Mouse (Mus musculus) heart, embryonic 11.5 days (tissue): ENCODE data around the gene Ankrd39. TPM values are rescaled to one million over a fixed set of nuclear protein-coding genes. Genes with fewer than 3 reads are reported as not detected.

Experiments
- ATAC-seq: fragments of 200-750 bp; cut with Nextera tagmentation; replicated peaks from 2 replicates; pipeline ENCODE4 v1.8.0; 2017; ENCODE audit warnings: moderate library complexity; ENCODE audit not compliant: insufficient number of reproducible peaks, low FRiP score, low TSS enrichment
- H3K27ac ChIP-seq: fragments of 300-500 bp; sonication (generic); 2 replicates; pipeline ENCODE4 v1.5.1; 2014; ENCODE audit warnings: mild to moderate bottlenecking, low read depth, low read length
- H3K27me3 ChIP-seq: fragments of 300-500 bp; sonication (generic); 2 replicates; pipeline ENCODE4 v1.6.1; 2014; ENCODE audit warnings: mild to moderate bottlenecking, low read length, mixed read lengths; ENCODE audit not compliant: control insufficient read depth, insufficient read depth
- H3K36me3 ChIP-seq: fragments of 300-500 bp; sonication (generic); 2 replicates; pipeline ENCODE4 v1.6.1; 2014; ENCODE audit warnings: mild to moderate bottlenecking, low read length, moderate library complexity, mixed read lengths; ENCODE audit not compliant: control insufficient read depth, insufficient read depth
- H3K4me1 ChIP-seq: fragments of 300-500 bp; sonication (generic); 2 replicates; pipeline ENCODE4 v1.6.1; 2014; ENCODE audit warnings: low read length; ENCODE audit not compliant: control insufficient read depth, insufficient read depth
- H3K4me2 ChIP-seq: fragments of 300-500 bp; sonication (generic); 2 replicates; pipeline ENCODE4 v1.6.1; 2014; ENCODE audit warnings: mild to moderate bottlenecking, moderate library complexity
- H3K4me3 ChIP-seq: fragments of 300-500 bp; sonication (generic); 2 replicates; pipeline ENCODE4 v1.5.1; 2014; ENCODE audit warnings: low read depth, low read length
- H3K9ac ChIP-seq: fragments of 300-500 bp; sonication (generic); 2 replicates; pipeline ENCODE4 v1.6.1; 2014; ENCODE audit warnings: mild to moderate bottlenecking, low read depth, low read length, moderate library complexity
- H3K9me3 ChIP-seq: fragments of 300-500 bp; sonication (generic); replicated peaks from 2 replicates; pipeline ENCODE4 v1.6.1; 2016; ENCODE audit warnings: low read length; ENCODE audit not compliant: control insufficient read depth
- WGBS: fragments of 180-500 bp; shearing (Covaris S2); extraction: QIAGEN DNeasy Blood & Tissue Kit; methylation state at CpG from one replicate; pipeline ENCODE4 v1.1.7; 2014; ENCODE audit not compliant: insufficient replicate concordance; 5-methylcytosine and 5-hydroxymethylcytosine counted together
- polyA plus RNA-seq: library from polyadenylated mRNA; unstranded; fragments of >200 nt; fragmentation: Nextera tagmentation; extraction: Ambion mirVana; gene quantifications from 2 replicates; pipeline ENCODE4 v1.2.1, GENCODE M21; 2014

Ankrd39 gene
- polyA plus RNA-seq, 1 experiment from 2014 or later, result 25.1 TPM

GRCm38 (mm10) chr1:36575347-36575746 lies 28.1 kb upstream of the Ankrd39 start:
- H3K9me3 ChIP-seq, result no peaks in the 10 kb centered on the region
- WGBS, result 67% methylated on average over 6 of the region's 6 CpGs
- H3K4me3 ChIP-seq, result no peak overlapping the region
- H3K36me3 ChIP-seq, result no peaks in the 10 kb centered on the region
- no peak overlapping the region for H3K9ac ChIP-seq
- no peak overlapping the region for H3K27ac ChIP-seq
- H3K27me3 ChIP-seq, result no peaks in the 10 kb centered on the region
- peaks cover 33% of the 10 kb centered on the region for H3K4me1 ChIP-seq
- H3K4me2 ChIP-seq, result no peak overlapping the region
- no peak for ATAC-seq

- H3K4me3 ChIP-seq, result no peak overlapping the region
Measured at GRCm38 (mm10) chr1:36574196-36574955, 27.1 kb upstream of the Ankrd39 start.

GRCm38 (mm10) chr1:36573524-36573923 lies 26.3 kb upstream of the Ankrd39 start:
- H3K9me3 ChIP-seq, result no peaks in the 10 kb centered on the region
- no peaks in the 10 kb centered on the region for H3K36me3 ChIP-seq
- WGBS, result 77% methylated on average over 8 of the region's 8 CpGs
- H3K9ac ChIP-seq, result no peak overlapping the region
- ATAC-seq, result no peak
- H3K27me3 ChIP-seq, result no peaks in the 10 kb centered on the region
- no peak overlapping the region for H3K4me3 ChIP-seq
- no peak overlapping the region for H3K27ac ChIP-seq
- no peak overlapping the region for H3K4me2 ChIP-seq
- peaks cover 25% of the 10 kb centered on the region for H3K4me1 ChIP-seq

More at GRCm38 (mm10) chr1:36574196-36574955, 27.1 kb upstream of the Ankrd39 start:
- H3K4me1 ChIP-seq, result peaks cover 29% of the 10 kb centered on the region
- H3K9me3 ChIP-seq, result no peaks in the 10 kb centered on the region
- ATAC-seq, result no peak
- no peak overlapping the region for H3K27ac ChIP-seq
- no peak overlapping the region for H3K4me2 ChIP-seq
- no peaks in the 10 kb centered on the region for H3K36me3 ChIP-seq
- no peaks in the 10 kb centered on the region for H3K27me3 ChIP-seq
- 81% methylated on average over 5 of the region's 5 CpGs for WGBS
- no peak overlapping the region for H3K9ac ChIP-seq

- no peaks in the 10 kb centered on the region for H3K27me3 ChIP-seq
- H3K4me2 ChIP-seq, result no peak overlapping the region
- no peaks in the 10 kb centered on the region for H3K9me3 ChIP-seq
- ATAC-seq, result no peak
- no peak overlapping the region for H3K27ac ChIP-seq
- H3K4me1 ChIP-seq, result peaks cover 30% of the 10 kb centered on the region
- no peak overlapping the region for H3K4me3 ChIP-seq
- H3K36me3 ChIP-seq, result no peaks in the 10 kb centered on the region
- 76% methylated on average over 1 of the region's 1 CpGs for WGBS
- no peak overlapping the region for H3K9ac ChIP-seq
Measured at GRCm38 (mm10) chr1:36572709-36573108, 25.5 kb upstream of the Ankrd39 start.

- Histone ChIP-seq H3K9me3 (no peaks in the 10 kb centered on the region), H3K9ac (no peak overlapping the region), H3K36me3 (no peaks in the 10 kb centered on the region), H3K4me1 (peaks cover 28% of the 10 kb centered on the region), H3K4me2 (no peak overlapping the region), H3K4me3 (no peak overlapping the region), H3K27me3 (no peaks in the 10 kb centered on the region), H3K27ac (no peak overlapping the region)
- WGBS, result 61% methylated on average over 2 of the region's 2 CpGs
- ATAC-seq, result no peak
Measured at GRCm38 (mm10) chr1:36572140-36572700, 25.0 kb upstream of the Ankrd39 start.

GRCm38 (mm10) chr1:36571627-36572026 lies 24.4 kb upstream of the Ankrd39 start:
- H3K9ac ChIP-seq, result no peak overlapping the region
- H3K4me3 ChIP-seq, result no peak overlapping the region
- H3K27ac ChIP-seq, result no peak overlapping the region
- no peak overlapping the region for H3K4me2 ChIP-seq
- H3K36me3 ChIP-seq, result no peaks in the 10 kb centered on the region
- ATAC-seq, result no peak
- H3K4me1 ChIP-seq, result peaks cover 26% of the 10 kb centered on the region
- 29% methylated on average over 6 of the region's 6 CpGs for WGBS
- no peaks in the 10 kb centered on the region for H3K27me3 ChIP-seq
- H3K9me3 ChIP-seq, result no peaks in the 10 kb centered on the region

GRCm38 (mm10) chr1:36570320-36570719 lies 23.1 kb upstream of the Ankrd39 start:
- Histone ChIP-seq H3K36me3 (no peaks in the 10 kb centered on the region), H3K4me3 (no peak overlapping the region), H3K4me1 (peaks cover 29% of the 10 kb centered on the region), H3K9ac (no peak overlapping the region), H3K27ac (no peak overlapping the region), H3K9me3 (no peaks in the 10 kb centered on the region), H3K27me3 (no peaks in the 10 kb centered on the region), H3K4me2 (no peak overlapping the region)
- no peak for ATAC-seq
- 77% methylated on average over 5 of the region's 5 CpGs for WGBS

GRCm38 (mm10) chr1:36569694-36570276 lies 22.5 kb upstream of the Ankrd39 start:
- Histone ChIP-seq H3K27me3 (no peaks in the 10 kb centered on the region), H3K9me3 (no peaks in the 10 kb centered on the region), H3K4me3 (no peak overlapping the region), H3K27ac (no peak overlapping the region), H3K4me1 (peaks cover 29% of the 10 kb centered on the region), H3K36me3 (no peaks in the 10 kb centered on the region), H3K4me2 (no peak overlapping the region), H3K9ac (no peak overlapping the region)
- no peak for ATAC-seq
- WGBS, result 62% methylated on average over 7 of the region's 7 CpGs
